Mouse (Mus musculus) gonadal fat pad, adult 2 months (tissue): ENCODE measurements around the gene Hdac11. TPM values are rescaled to one million over a fixed set of nuclear protein-coding genes. Genes with fewer than 3 reads are reported as not detected.
"Not testable (repeated sequence)": the region's sequence is repeated elsewhere in the genome, so short reads cannot be mapped to it uniquely, and the experiment has no call there.

Experiments
- DNase-seq: peaks from one replicate; pipeline ENCODE4 v3.0.0-alpha.2; 2012; ENCODE audit warnings: low read depth
- polyA plus RNA-seq: library from polyadenylated mRNA; depleted of rRNA; stranded (reverse); fragments of >200 nt; gene quantifications from 2 replicates; pipeline ENCODE4 v1.2.3, GENCODE M21; 2012; rRNA removed

Gene Hdac11
- polyA plus RNA-seq, 1 experiment: 68.7 TPM

- no peak for DNase-seq
These were observed 46.1 kb downstream of the Hdac11 start for GRCm38 (mm10) chr6:91202571-91202970.

DNA sequence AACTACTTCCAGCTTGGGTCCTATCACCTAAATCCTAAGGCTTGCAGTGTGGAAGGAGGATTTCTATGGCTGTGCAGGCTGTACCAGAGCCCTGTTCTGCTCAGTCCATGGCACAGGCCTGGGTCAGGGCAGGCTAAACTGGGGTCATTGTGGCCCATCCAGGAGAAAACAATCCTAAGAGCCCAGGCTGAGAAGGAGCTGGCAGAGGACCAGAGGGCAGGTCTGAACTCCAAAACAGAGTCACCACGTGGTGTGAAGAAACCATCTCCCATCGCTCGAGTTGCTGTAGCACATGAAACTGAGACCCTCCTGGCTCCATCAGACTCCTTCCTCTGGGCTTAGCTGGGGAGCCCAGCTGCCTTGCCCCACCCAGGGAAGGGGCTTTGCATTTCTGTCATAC lies 48.9 kb downstream of the Hdac11 start:
- DNase-seq: no peak

DNA sequence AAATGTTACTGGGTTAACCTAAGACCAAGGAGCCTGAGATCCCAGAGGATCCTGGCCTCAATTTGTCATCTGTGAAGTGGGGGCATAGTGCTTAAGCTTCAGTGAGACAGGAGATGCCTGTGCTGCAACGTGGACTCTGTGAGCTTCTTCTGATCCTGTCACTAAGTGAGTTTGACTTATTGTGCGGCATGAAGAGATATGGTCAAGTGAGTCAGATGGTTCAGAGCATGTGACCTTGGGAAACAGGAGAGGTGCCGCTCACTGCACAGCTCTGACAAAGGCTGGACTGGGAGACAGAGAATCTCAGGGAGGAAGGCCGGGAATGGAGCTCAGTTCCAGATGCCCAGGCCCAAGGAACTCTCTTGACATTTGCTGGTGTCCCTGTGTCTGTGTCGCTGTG lies 49.3 kb downstream of the Hdac11 start:
- no peak for DNase-seq

- no peak for DNase-seq
These were observed 51.0 kb downstream of the Hdac11 start for GRCm38 (mm10) chr6:91207491-91207890.

DNA sequence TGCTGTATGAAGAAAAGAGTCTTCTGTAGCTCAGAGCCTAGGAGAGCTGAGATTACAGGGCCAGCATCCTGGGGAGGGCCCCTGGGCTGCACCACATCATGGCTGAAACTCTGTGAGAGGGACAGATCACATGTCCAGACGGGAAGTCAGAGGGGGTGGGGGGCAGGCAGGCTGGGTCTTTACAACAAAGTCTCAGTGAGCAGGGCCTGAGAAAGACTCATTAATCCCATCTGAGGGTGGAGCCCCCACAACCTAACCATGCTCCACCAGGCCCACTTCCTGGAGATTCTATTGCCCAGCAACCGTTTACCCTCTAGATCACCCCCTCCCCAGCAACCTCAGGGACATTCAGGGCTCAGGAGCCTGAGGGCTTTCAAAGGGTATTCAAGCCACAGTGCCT lies 53.3 kb downstream of the Hdac11 start:
- DNase-seq: no peak

GRCm38 (mm10) chr6:91210852-91211251 lies 54.4 kb downstream of the Hdac11 start:
- no peak for DNase-seq

GRCm38 (mm10) chr6:91212155-91212554 lies 55.7 kb downstream of the Hdac11 start, which contains the start of gene Fbln2:
TSS of gene Fbln2 (plus strand) at chr6:91212455.
- DNase-seq: not testable (repeated sequence)

DNA sequence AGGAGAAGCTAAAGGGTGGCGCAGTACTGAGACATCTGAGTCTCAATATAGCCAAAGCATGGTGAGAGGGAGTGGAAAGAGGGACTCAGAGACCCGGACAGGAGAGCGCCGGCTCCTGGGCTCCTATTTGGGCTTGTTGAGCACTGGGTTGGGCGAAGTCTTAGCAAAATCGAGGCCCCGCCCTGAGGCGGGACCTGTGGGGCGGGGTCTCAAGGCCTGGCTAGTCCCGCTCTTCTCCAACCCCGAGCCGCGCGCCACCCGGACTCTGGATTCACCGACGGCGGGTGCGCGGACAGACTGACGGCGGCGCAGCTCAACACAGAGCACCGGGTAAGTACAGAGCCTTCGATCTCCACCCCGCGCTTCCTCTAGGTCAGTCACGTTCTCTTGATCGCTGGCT lies 56.1 kb downstream of the Hdac11 start:
- DNase-seq: no peak

DNA sequence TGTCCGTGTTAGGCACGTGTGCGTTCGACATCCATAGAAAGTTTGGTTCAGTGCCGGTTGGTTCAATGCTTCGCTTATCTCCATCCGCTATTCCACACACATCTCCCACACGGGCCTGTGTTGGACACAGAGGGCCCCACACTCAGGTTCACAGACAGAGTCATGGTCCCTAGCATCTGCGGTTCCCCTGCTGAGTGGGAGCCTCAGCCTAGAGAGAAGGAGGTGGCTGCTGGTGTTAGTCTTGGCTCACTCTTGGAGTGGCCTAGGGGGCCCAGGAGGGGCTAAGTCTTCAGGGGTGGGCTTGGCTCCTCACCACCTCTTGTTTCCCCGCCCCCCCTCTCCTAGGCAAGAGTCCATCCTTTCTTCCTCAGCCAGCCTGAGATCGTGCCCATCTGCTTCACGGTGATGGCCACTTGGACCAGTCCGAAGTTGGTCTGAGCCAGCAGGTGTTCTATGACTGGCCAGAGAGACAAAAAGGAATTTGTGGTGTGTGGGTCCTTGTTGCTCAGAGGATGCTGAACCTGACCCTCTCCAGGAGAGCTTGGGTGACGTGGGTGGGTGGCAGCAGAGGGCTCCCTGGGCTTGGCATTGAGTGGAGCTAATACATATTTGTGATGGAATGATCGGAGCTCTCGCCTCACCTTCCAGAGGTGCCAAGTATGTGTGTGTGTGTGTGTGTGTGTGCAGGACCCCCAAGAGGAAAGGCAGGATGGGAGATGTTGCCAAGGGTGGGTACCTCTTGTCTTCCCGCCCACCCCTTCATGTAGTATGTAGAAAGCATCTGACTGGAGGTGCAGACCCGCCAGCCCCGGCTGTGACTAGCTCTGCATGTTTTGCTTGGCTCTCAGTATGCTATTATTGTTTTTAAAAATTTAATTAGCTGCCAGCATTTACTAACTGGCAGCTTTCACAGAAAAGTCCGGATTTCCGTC lies 57.1 kb downstream of the Hdac11 start:
- DNase-seq: no peak

DNA sequence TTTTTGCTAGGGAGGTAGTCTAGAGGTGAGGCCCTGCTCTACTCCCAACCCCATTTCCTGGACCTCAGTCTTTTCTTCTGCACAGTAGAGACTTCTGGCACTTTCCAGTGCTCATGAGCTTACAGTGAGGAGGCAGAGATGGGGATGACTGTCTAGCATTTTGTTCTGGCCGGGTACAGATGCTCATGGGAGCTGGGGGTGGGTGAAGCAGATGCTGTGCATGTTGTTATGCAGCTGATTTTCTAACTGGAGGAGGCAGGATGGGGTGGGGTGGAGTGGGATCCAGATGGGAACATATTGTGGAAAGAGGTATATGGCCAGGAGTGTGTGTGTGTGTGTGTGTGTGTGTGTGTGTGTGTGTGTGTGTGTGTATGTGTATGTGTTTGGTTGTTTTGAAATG lies 59.0 kb downstream of the Hdac11 start:
- DNase-seq: no peak

- DNase-seq: no peak
These were observed 62.0 kb downstream of the Hdac11 start for GRCm38 (mm10) chr6:91218445-91218844.

DNA sequence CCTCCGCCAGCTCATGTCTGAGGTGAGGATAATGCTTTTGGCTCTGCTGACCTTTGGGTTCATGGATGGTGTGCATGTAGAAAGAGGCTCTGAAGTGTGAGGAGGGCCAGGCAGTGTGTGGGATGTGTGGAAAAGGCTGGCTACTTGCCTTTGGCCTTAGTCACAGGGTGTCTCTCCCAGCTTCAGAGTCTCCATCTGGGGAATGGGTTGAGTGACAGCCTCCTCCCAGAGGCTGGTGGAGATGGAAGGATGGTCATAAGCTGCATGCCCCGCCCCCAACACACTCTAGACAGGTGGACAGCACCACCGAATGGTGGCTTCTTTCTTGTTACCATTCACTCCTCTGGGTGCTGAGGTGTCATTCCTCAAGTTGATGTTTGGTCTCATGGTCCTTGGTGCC lies 62.4 kb downstream of the Hdac11 start:
- no peak for DNase-seq

DNA sequence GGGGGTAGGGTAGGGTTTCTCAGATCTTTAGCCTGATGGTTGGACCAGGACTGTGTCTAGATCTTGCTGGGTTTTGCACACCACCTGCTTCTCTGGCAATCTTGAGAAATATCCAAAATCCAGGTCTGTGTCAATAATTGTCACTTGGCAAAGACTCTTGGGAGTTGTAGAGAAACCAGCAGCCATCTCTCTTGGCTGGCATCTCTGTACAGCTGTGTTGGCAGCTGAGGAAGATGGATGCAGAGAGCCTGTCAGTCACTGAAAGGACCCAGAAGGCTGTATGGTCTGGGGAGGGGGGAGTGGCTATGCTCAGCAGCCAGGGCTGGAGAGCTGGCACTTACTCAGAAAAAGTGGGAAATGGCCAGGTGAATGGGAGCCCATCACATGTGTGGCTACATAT lies 63.6 kb downstream of the Hdac11 start:
- no peak for DNase-seq

- no peak for DNase-seq
These were observed 64.6 kb downstream of the Hdac11 start for GRCm38 (mm10) chr6:91221094-91221493.

DNA sequence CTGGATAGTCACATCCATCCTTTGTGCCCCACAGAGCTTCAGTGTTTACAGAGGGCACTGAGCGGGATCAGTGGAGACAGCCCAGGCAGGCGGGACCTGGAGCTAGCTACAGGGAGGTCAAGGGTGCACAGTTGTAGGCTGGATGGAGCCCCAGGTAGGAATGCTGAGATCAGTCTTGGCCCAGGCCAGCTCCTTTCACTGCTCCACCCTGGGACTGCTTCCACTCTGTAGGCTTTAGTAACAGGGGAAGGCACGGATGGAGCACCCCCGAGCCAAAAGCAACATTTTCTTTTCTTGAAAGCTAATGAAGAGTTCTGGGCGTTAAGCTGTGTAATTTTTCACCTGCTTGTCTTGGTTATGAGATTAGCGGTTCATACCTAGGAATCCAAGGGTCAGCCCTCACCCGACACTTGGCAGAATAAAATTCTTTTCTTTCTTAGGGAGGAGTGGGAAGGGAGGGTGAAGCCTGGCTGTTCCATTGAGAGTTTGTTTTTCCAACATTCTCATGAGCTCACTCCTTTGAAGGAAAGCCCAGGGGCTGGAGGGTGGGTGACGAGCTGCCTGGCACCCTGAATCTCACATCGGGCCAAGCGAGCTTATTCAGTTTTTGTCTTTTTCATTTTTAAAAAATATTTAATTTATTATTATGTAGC lies 66.4 kb downstream of the Hdac11 start:
- DNase-seq: no peak

Other genes with a start within 250 kb of the Hdac11 start
- gene Iqsec1, start 168.0 kb upstream of the Hdac11 start, polyA plus RNA-seq: 80.0 and 108 TPM in 2 replicates
- gene Nup210, start 39.8 kb upstream of the Hdac11 start, polyA plus RNA-seq: 32.7 and 44.6 TPM in 2 replicates
- 85.8 and 147 TPM in 2 replicates for gene Fbln2, start 55.8 kb downstream of the Hdac11 start, polyA plus RNA-seq